Mouse (Mus musculus) large intestine, adult 2 months (tissue): ENCODE results near the gene Tekt5. TPM values are rescaled to one million over a fixed set of nuclear protein-coding genes. Genes with fewer than 3 reads are reported as not detected.
A peak's percentile ranks its signal among the peaks of the same experiment; 100 is the strongest.

ENCODE experiments used
- DNase-seq: peaks from one replicate; pipeline ENCODE4 v3.0.0-alpha.2; 2012; ENCODE audit warnings: low read depth, low spot score
- WGBS: fragments of 180-500 bp; shearing (Covaris S2); methylation state at CpG from one replicate; pipeline ENCODE4 v1.1.7; 2018; 5-methylcytosine and 5-hydroxymethylcytosine counted together
- polyA plus RNA-seq: library from polyadenylated mRNA; depleted of rRNA; stranded (reverse); fragments of >200 nt; gene quantifications from 2 replicates; pipeline ENCODE4 v1.2.3, GENCODE M21; 2012

Tekt5 gene
- polyA plus RNA-seq, 1 experiment, result 0.06 TPM

GRCm38 (mm10) chr16:10384544-10384943, 10.7 kb downstream of the Tekt5 start:
- DNase-seq, result no peak
- 76% methylated on average over 3 of the region's 3 CpGs for WGBS

GRCm38 (mm10) chr16:10384060-10384497, 11.2 kb downstream of the Tekt5 start:
- WGBS, result 15% methylated on average over 8 of the region's 8 CpGs
- DNase-seq, result no peak

- WGBS, result 48% methylated on average over 2 of the region's 2 CpGs
- DNase-seq, result no peak
Observed at GRCm38 (mm10) chr16:10379531-10379930, 15.8 kb downstream of the Tekt5 start.

GRCm38 (mm10) chr16:10377286-10377685, 18.0 kb downstream of the Tekt5 start:
- DNase-seq, result no peak
- 9% methylated on average over 1 of the region's 1 CpGs for WGBS

- DNase-seq, result no peak
- 19% methylated on average over 13 of the region's 13 CpGs for WGBS
Observed at GRCm38 (mm10) chr16:10374254-10375011, 20.9 kb downstream of the Tekt5 start.

GRCm38 (mm10) chr16:10372372-10372771, 22.9 kb downstream of the Tekt5 start:
- WGBS, result 86% methylated on average over 4 of the region's 4 CpGs
- DNase-seq, result no peak

GRCm38 (mm10) chr16:10369996-10370395, 25.3 kb downstream of the Tekt5 start:
- DNase-seq, result no peak
- 84% methylated on average over 1 of the region's 1 CpGs for WGBS

- no peak for DNase-seq
- 80% methylated on average over 3 of the region's 3 CpGs for WGBS
Observed at GRCm38 (mm10) chr16:10369468-10369934, 25.8 kb downstream of the Tekt5 start.

GRCm38 (mm10) chr16:10366240-10367217, 28.8 kb downstream of the Tekt5 start:
- no peak for DNase-seq
- WGBS, result 48% methylated on average over 14 of the region's 14 CpGs

- no peak for DNase-seq
- 69% methylated on average over 4 of the region's 4 CpGs for WGBS
Observed at GRCm38 (mm10) chr16:10365796-10366195, 29.5 kb downstream of the Tekt5 start.

GRCm38 (mm10) chr16:10363061-10363460, 32.2 kb downstream of the Tekt5 start:
- no peak for DNase-seq
- 21% methylated on average over 1 of the region's 1 CpGs for WGBS

- DNase-seq, result no peak
- 73% methylated on average over 6 of the region's 6 CpGs for WGBS
Observed at GRCm38 (mm10) chr16:10359241-10359640, 36.0 kb downstream of the Tekt5 start.

GRCm38 (mm10) chr16:10358010-10358934, 37.0 kb downstream of the Tekt5 start:
- DNase-seq, result peak; percentile 61
- 15% methylated on average over 30 of the region's 30 CpGs for WGBS

GRCm38 (mm10) chr16:10355004-10355403, 40.3 kb downstream of the Tekt5 start:
- DNase-seq, result no peak

- no peak for DNase-seq
- WGBS, result 75% methylated on average over 9 of the region's 9 CpGs
Observed at GRCm38 (mm10) chr16:10351050-10351636, 44.1 kb downstream of the Tekt5 start.

GRCm38 (mm10) chr16:10349876-10350275, 45.4 kb downstream of the Tekt5 start:
- 22% methylated on average over 10 of the region's 10 CpGs for WGBS
- DNase-seq, result peak; percentile 70

- DNase-seq, result no peak
- WGBS, result 15% methylated on average over 5 of the region's 5 CpGs
Observed at GRCm38 (mm10) chr16:10349436-10349835, 45.9 kb downstream of the Tekt5 start.

- WGBS, result 31% methylated on average over 7 of the region's 7 CpGs
- DNase-seq, result no peak
Observed at GRCm38 (mm10) chr16:10347551-10347950, 47.7 kb downstream of the Tekt5 start.

GRCm38 (mm10) chr16:10341110-10341509, 54.2 kb downstream of the Tekt5 start:
- no peak for DNase-seq
- WGBS, result 48% methylated on average over 4 of the region's 4 CpGs
